Mouse (Mus musculus): ENCODE results near the gene Caprin1.

- no peak for TF ChIP-seq POLR2A (IDR thresholded peaks at IDR 0.05; ENCODE audit: insufficient read depth, low read depth, low read length)
- TF ChIP-seq CTCF (IDR thresholded peaks at IDR 0.05), result no peak
Observed at GRCm38 (mm10) chr2:103747891-103748290, 49.6 kb downstream of the Caprin1 start.

All from heart, adult 2 months (tissue).